Mouse (Mus musculus): ENCODE data around the gene Hoxa5.

DNA sequence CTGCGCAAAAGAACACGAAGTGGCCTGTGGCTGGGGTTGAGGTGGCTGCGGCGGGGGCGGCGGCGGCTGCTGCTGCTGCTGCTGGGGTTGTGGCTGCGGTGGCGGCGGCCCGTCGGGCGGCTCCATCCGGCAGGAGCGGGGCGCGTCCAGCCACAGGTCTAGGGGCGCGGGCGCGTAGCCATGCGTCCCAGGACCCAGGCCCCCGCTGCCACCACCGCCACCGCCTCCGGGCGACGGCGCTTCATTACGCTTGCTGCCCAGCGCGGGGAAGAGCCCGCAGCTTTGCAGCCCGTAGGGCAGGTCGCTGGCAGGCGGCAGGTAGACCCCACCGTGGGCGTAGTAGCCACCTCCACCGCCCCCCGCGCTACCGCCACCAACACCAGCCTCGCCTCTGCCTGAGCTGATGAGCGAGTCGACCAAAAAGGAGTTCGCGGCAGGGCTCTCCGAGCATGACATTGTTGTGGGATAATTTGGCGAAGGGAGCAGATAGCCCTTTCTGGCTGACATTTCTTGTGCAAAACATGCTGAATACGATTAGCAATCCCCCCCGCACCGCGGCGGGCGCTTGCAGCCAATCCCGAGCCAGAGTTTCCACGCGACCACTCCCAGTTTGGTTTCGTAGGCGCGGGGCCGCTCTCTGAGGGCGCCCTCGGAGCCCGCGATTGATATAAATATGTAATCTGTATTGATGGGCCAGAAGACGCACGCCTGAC is 30.2 kb upstream of the Hoxa5 start:
- TF ChIP-seq POLR2A (IDR thresholded peaks at IDR 0.05; ENCODE audit: low read depth, low read length): no peak
- TF ChIP-seq CTCF (IDR thresholded peaks at IDR 0.05; ENCODE audit: extremely low read depth, insufficient read depth, insufficient read length, insufficient replicate concordance): no peak
